Mouse (Mus musculus): ENCODE measurements around the gene Stk10. TPM values are rescaled to one million over a fixed set of nuclear protein-coding genes. Genes with fewer than 3 reads are reported as not detected.

Gene Stk10
- polyA plus RNA-seq, 1 experiment from 2014 or later, result 2.6 TPM

- H3K9me3 ChIP-seq (ENCODE audit: control insufficient read depth), result no peaks in the 10 kb centered on the region
- H3K4me3 ChIP-seq (ENCODE audit: low read depth, low read length), result peak overlapping the region; percentile 68
- peak overlapping the region; percentile 98 for H3K4me2 ChIP-seq (replicated peaks; ENCODE audit: low read depth)
- ATAC-seq, result peak; percentile 7; the same call in 1 of the 2 replicates
- H3K27ac ChIP-seq (ENCODE audit: low read depth, low read length), result no peak overlapping the region
- no peaks in the 10 kb centered on the region for H3K4me1 ChIP-seq (replicated peaks; ENCODE audit: control insufficient read depth, insufficient read depth, low read length)
- no peak for TF ChIP-seq CTCF (IDR thresholded peaks at IDR 0.05; ENCODE audit: low read depth)
- under 1% methylated on average over 24 of the region's 24 CpGs for WGBS
- H3K36me3 ChIP-seq (ENCODE audit: control insufficient read depth, insufficient read depth), result no peaks in the 10 kb centered on the region
- no peaks in the 10 kb centered on the region for H3K27me3 ChIP-seq (replicated peaks; ENCODE audit: control insufficient read depth, insufficient read depth, low read length)
- peak overlapping the region; percentile 53 for H3K9ac ChIP-seq (ENCODE audit: low read depth, low read length)
Measured at GRCm38 (mm10) chr11:32533482-32534261, 567 bp downstream of the Stk10 start.

DNA sequence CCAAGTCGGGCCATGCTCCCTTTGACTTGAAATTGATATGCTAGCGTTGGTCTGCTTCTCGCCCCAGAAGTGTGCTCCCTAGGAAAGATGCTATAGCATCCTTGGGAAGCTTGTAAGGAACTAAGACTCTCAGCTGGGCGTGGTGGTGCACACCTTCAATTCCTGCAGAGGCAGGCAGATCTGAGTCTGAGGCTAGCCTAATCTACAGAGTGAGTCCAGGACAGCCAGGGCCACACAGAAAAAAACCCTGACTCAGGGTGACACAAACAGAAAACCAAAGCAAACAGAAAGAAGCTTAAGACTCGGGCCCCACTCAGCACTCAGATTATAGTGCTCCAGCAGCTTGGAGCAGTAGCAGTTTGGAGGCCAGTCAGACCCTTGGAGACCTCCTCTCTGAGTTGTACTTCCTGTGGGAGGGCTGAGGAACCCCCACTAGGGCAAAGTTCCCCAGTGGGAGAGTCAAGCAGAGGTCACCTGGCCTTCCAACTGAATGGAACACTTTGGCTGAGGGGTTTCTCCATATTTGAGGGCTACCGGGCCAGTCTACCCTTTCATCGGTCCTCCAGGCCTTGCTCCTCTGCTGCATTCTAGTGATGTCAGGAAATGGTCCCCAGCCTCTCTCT is 1.5 kb downstream of the Stk10 start:
- peak overlapping the region; percentile 98 for H3K4me2 ChIP-seq (replicated peaks; ENCODE audit: low read depth)
- H3K9ac ChIP-seq (ENCODE audit: low read depth, low read length), result no peak overlapping the region
- H3K36me3 ChIP-seq (ENCODE audit: control insufficient read depth, insufficient read depth), result no peaks in the 10 kb centered on the region
- WGBS, result 72% methylated on average over 7 of the region's 7 CpGs
- no peaks in the 10 kb centered on the region for H3K9me3 ChIP-seq (ENCODE audit: control insufficient read depth)
- no peak overlapping the region for H3K27ac ChIP-seq (ENCODE audit: low read depth, low read length)
- TF ChIP-seq CTCF (IDR thresholded peaks at IDR 0.05; ENCODE audit: low read depth), result no peak
- ATAC-seq, result no peak
- no peaks in the 10 kb centered on the region for H3K4me1 ChIP-seq (replicated peaks; ENCODE audit: control insufficient read depth, insufficient read depth, low read length)
- no peaks in the 10 kb centered on the region for H3K27me3 ChIP-seq (replicated peaks; ENCODE audit: control insufficient read depth, insufficient read depth, low read length)
- 0 out of 2 replicates have a peak overlapping the region, but pooled peaks have one; percentile 68 for H3K4me3 ChIP-seq (ENCODE audit: low read depth, low read length)

GRCm38 (mm10) chr11:32535646-32536045 is 2.5 kb downstream of the Stk10 start:
- ATAC-seq, result no peak
- WGBS, result 93% methylated on average over 4 of the region's 4 CpGs
- TF ChIP-seq CTCF (IDR thresholded peaks at IDR 0.05; ENCODE audit: low read depth), result no peak
- Histone ChIP-seq H3K9me3 (ENCODE audit: control insufficient read depth) (no peaks in the 10 kb centered on the region), H3K9ac (ENCODE audit: low read depth, low read length) (no peak overlapping the region), H3K27me3 (replicated peaks; ENCODE audit: control insufficient read depth, insufficient read depth, low read length) (no peaks in the 10 kb centered on the region), H3K4me2 (replicated peaks; ENCODE audit: low read depth) (0 out of 2 replicates have a peak overlapping the region, but pooled peaks have one; percentile 13), H3K4me3 (ENCODE audit: low read depth, low read length) (no peak overlapping the region), H3K27ac (ENCODE audit: low read depth, low read length) (no peak overlapping the region), H3K36me3 (ENCODE audit: control insufficient read depth, insufficient read depth) (no peaks in the 10 kb centered on the region), H3K4me1 (replicated peaks; ENCODE audit: control insufficient read depth, insufficient read depth, low read length) (no peaks in the 10 kb centered on the region)

- TF ChIP-seq CTCF (IDR thresholded peaks at IDR 0.05; ENCODE audit: low read depth), result no peak
- Histone ChIP-seq H3K27ac (ENCODE audit: low read depth, low read length) (no peak overlapping the region), H3K9me3 (ENCODE audit: control insufficient read depth) (no peaks in the 10 kb centered on the region), H3K4me2 (replicated peaks; ENCODE audit: low read depth) (no peak overlapping the region), H3K4me3 (ENCODE audit: low read depth, low read length) (no peak overlapping the region), H3K4me1 (replicated peaks; ENCODE audit: control insufficient read depth, insufficient read depth, low read length) (no peaks in the 10 kb centered on the region), H3K9ac (ENCODE audit: low read depth, low read length) (no peak overlapping the region), H3K36me3 (ENCODE audit: control insufficient read depth, insufficient read depth) (no peaks in the 10 kb centered on the region), H3K27me3 (replicated peaks; ENCODE audit: control insufficient read depth, insufficient read depth, low read length) (no peaks in the 10 kb centered on the region)
- no peak for ATAC-seq
- 62% methylated on average over 7 of the region's 7 CpGs for WGBS
Measured at GRCm38 (mm10) chr11:32536954-32537353, 3.8 kb downstream of the Stk10 start.

DNA sequence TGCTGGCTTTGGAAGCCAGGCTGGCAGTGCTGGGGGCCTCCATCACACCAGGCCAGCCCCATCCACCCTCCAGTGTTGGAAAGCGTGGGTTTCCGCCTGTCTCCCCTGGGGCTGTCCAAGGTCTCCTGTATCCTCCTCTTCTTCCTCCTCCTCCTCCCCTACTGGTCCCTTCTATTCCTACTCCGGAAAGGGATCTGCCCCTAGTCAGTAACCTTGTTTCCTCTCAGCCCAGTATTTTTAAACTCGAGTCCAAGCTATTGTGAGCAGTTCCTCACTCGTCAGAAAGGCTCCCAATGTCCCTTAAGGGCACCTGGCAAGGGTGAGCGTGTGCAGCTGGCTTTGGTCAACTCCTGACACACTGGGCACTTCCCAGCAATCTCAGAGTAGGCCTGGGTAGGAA is 5.3 kb downstream of the Stk10 start:
- no peak overlapping the region for H3K4me2 ChIP-seq (replicated peaks; ENCODE audit: low read depth)
- H3K9me3 ChIP-seq (ENCODE audit: control insufficient read depth), result no peaks in the 10 kb centered on the region
- no peaks in the 10 kb centered on the region for H3K4me1 ChIP-seq (replicated peaks; ENCODE audit: control insufficient read depth, insufficient read depth, low read length)
- H3K27ac ChIP-seq (ENCODE audit: low read depth, low read length), result no peak overlapping the region
- no peak for TF ChIP-seq CTCF (IDR thresholded peaks at IDR 0.05; ENCODE audit: low read depth)
- H3K36me3 ChIP-seq (ENCODE audit: control insufficient read depth, insufficient read depth), result no peaks in the 10 kb centered on the region
- no peak for ATAC-seq
- no peaks in the 10 kb centered on the region for H3K27me3 ChIP-seq (replicated peaks; ENCODE audit: control insufficient read depth, insufficient read depth, low read length)
- H3K4me3 ChIP-seq (ENCODE audit: low read depth, low read length), result no peak overlapping the region
- 64% methylated on average over 6 of the region's 6 CpGs for WGBS
- H3K9ac ChIP-seq (ENCODE audit: low read depth, low read length), result no peak overlapping the region

DNA sequence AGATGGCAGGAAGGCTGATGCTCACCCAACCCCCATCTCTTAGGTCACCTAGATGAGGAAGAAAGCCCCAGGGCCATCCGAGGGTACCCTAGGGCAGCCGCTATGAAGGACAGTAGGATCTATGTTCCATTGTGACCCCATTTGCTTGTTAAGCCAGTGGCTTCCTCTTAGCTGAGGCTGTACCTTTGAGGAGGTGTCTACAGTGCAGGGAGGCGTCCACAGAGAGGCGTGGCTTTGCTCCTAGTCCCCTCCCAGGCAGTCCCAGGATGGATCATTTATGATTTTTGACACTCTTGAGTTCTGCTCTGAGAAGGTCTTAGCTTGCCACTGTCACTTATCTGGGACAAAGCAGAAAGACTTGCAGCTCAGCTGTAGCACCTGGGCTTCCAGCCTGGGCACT is 5.7 kb downstream of the Stk10 start:
- no peak overlapping the region for H3K4me3 ChIP-seq (ENCODE audit: low read depth, low read length)
- no peak overlapping the region for H3K4me2 ChIP-seq (replicated peaks; ENCODE audit: low read depth)
- no peaks in the 10 kb centered on the region for H3K4me1 ChIP-seq (replicated peaks; ENCODE audit: control insufficient read depth, insufficient read depth, low read length)
- ATAC-seq, result no peak
- TF ChIP-seq CTCF (IDR thresholded peaks at IDR 0.05; ENCODE audit: low read depth), result no peak
- no peaks in the 10 kb centered on the region for H3K36me3 ChIP-seq (ENCODE audit: control insufficient read depth, insufficient read depth)
- no peak overlapping the region for H3K9ac ChIP-seq (ENCODE audit: low read depth, low read length)
- no peak overlapping the region for H3K27ac ChIP-seq (ENCODE audit: low read depth, low read length)
- H3K9me3 ChIP-seq (ENCODE audit: control insufficient read depth), result no peaks in the 10 kb centered on the region
- no peaks in the 10 kb centered on the region for H3K27me3 ChIP-seq (replicated peaks; ENCODE audit: control insufficient read depth, insufficient read depth, low read length)
- WGBS, result 63% methylated on average over 4 of the region's 4 CpGs
